Mouse (Mus musculus): ENCODE measurements around the gene Kif19a.
A peak's percentile ranks its signal among the peaks of the same experiment; 100 is the strongest.

Kif19a gene

DNA sequence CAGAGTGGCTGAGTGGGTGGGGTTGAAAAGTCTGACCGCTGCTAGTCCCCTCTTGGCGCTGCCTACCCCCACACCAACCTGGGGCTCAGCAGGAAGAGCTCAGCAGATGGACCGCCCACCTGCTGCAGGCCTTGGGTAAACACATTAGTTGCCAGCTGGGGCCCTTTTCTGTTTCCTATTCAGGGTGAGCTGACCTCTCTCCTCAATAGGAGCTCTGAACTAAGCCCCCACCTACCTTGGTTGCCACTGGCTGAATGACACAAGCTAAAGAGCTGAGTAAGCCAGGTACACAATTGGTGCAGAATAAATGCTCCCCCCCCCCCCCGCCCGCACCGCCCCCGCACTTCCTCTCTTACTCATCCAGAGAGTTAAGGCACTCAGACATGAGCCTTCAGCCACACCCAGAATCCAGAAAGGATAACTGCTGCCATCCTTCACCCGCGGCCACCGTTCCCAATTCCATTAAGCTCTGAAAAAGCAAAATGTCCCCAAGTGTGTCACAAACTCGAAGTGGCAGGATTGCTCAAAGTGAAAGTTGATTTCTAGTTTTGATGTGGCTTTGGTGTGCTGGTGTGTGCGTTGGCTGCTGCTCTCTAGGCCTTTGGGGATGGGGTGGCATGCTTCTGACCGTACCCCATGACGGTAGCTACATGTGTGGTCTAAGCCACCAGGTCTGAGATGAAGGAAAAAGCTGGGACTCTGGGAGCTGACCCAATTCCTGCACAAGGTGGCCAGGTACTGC, 42.7 kb downstream of the Kif19a start:
- no peak for DNase-seq (ENCODE audit: low spot score)

GRCm38 (mm10) chr11:114809371-114809770, 44.2 kb downstream of the Kif19a start:
- DNase-seq (ENCODE audit: low spot score): no peak

DNA sequence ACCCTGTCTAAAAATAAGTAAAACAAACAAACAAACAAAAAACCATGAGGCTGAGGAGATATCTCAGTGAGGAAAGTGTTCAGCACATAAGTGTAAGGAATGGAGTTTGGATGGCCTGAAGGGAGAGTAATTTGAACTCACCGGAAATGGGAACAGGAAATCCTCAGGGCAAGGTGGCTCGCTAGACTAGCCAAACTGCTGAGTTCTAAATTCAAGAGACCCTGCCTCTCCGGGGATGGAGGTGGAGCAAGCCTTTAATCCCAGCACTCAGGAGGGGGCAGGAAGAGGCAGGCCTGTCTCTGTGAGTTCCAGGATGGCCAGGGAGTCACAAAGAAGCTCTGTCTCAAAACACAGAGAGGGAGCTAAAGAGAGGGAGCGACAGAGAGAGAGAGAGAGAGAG, 45.2 kb downstream of the Kif19a start:
- no peak for DNase-seq (ENCODE audit: low spot score)

- DNase-seq (ENCODE audit: low spot score): peak; percentile 98
These were observed 47.6 kb downstream of the Kif19a start for GRCm38 (mm10) chr11:114812731-114813240.

DNA sequence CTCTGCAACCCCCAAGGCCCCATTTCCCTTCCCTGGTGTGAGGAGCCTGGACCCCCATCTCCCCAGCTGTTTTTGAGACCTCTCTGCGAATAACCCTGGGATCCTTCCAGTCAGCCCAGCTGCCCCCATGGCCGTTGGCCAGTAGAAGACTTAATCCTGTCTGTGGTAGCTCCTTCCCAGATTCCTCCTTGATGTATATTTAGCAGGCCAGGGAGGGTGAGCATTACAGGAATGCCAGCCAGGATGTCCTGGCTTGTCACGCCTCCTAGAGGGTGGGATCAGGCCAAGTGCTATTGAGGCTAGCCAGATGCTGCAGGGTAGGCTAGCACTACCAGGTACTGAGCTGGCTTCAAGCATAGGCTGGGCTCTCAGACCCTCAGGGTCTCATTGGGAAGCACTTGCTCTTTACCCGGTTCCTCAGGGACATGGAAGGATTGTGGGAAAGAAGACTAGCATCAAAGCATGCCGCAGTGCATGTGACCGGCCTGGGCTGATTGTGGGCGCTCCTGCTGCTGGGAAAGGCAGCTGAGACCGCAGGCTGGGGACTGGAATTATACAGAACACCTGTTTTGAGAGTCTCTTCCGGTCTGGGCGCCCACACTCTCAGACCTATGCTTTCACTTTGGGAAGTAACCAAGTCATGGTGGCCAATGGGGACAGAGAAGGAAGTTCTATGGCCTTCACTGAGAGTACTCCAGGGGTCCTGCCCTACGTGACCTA, 49.8 kb downstream of the Kif19a start:
- no peak for DNase-seq (ENCODE audit: low spot score)

DNA sequence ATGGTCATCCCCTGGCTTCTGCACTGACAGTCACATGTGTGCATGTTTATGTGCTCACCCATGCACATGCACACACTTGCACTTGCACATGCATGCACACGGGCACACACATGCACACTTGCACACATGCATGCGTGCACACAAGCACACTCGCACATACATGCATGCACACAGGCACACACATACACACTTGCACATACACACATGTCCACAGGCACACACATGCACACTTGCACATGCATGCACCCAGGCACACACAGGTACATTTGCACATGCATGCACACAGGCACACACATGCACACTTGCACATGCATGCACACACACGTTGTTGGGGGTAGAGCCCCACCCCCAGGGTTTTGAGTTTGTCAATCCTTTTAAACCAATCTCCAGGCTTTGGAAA, 51.7 kb downstream of the Kif19a start:
- DNase-seq (ENCODE audit: low spot score): no peak

DNA sequence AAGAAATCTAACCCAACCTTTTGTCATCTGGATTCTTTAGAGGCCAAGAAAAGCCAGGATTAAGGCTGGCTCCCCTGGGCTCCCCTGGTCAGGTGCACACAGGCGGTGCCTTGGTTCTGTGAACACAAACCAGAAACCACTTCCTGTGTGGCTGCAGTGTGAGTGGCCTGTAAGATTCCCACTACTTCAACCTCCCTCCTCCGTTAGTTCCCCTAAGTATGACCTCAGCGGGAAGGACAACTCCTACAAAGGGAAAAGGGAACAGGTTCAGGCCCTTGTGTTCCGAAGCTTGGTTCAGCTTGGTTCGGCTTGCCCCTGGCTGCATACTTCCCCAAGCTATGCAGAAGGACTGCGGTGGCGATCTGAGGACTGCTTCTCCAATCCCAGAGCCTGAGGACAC, 53.0 kb downstream of the Kif19a start:
- no peak for DNase-seq (ENCODE audit: low spot score)

DNA sequence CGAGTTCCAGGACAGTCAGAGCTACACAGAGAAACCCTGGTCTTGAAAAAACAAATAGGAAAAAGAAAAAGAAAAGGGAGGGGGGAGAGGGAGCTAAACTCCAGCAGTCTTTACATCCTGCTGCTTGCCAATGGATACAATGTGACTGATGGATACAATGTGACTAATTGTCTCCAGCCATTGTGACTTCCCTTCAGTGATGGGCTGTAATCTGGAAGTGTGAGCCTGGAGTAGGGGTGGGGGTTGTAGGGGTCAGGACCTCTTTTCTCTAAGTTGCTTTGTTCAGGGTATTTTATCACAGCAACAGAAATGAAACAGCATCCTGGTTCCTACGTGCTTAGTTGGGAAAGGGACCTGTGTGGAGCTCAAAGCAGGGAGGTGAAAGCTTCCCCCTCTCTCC, 53.9 kb downstream of the Kif19a start:
- no peak for DNase-seq (ENCODE audit: low spot score)

GRCm38 (mm10) chr11:114820444-114820843, 55.3 kb downstream of the Kif19a start:
- no peak for DNase-seq (ENCODE audit: low spot score)

- DNase-seq (ENCODE audit: low spot score): no peak
These were observed 56.1 kb downstream of the Kif19a start for GRCm38 (mm10) chr11:114821325-114821724.

- no peak for DNase-seq (ENCODE audit: low spot score)
These were observed 57.5 kb downstream of the Kif19a start for GRCm38 (mm10) chr11:114822727-114823126.

GRCm38 (mm10) chr11:114823199-114823725, 58.1 kb downstream of the Kif19a start:
- DNase-seq (ENCODE audit: low spot score): no peak

- no peak for DNase-seq (ENCODE audit: low spot score)
These were observed 61.5 kb downstream of the Kif19a start for GRCm38 (mm10) chr11:114826686-114827085.

DNA sequence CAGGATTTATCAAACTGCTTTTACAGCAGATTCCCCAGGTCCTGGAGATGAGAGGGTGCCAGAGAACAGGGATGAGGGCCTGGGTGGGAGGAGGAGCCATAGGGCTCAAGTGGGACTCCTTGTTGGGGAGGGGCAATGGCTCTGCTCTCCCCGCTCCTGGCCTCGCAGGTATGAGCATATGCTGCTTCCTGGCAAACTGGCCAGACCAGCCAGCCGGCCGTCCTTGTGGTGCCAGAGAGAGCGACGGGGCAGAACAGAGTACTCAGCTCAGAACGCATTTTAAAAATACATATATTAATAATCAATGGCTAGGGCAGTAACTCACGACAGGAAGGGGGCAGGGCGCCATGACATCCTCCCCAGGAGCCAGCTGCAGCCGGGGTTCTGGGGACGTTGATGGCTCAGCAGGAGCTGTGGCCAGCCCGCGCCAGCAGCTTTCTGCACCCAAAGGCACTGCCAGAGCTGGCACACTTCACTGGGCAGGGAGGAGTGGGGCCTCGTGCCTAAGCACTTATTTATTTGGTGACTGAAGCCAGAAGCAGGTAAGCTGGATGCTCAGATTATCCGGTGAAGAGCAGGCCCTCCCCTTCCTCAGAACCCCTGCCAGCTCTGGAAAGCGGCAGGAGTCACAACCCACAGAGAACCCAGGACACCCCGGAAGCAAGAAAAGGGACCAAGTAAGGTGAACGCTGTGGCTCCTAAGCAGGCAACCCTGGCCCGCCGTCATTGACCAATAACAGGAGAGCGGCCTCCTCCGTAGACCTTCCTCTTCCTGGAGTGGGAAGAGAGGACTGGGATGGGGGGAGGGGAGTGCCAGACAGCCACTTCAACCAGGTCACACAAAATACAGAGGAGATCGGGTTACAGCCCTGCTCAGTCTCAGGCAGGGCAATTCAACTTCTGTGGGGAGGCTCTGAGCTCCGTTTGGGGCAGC, 64.6 kb downstream of the Kif19a start:
- peak; percentile 62 for DNase-seq (ENCODE audit: low spot score)

GRCm38 (mm10) chr11:114830433-114830773, 65.2 kb downstream of the Kif19a start:
- no peak for DNase-seq (ENCODE audit: low spot score)

DNA sequence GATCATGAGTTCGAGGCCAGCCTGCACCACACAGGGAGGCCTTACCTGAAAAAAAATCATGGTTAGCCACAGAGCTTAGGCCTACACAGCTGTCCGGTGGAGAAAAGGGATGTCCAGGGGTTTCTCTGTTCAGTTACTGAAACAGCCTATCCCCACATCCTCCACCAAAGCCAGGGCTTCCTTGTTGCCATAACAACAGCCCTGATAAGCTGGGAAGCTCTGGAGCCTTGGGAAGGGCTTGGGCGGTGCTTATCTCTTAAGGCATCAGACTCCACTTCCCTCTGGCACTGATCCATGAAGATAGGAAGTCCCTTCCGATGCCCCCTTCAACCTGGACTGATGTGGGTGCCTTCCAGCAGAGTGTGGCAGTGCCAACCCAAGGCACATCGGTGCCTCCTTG, 68.0 kb downstream of the Kif19a start:
- no peak for DNase-seq (ENCODE audit: low spot score)
